Mouse (Mus musculus) liver, embryonic 13.5 days (tissue): Measurements from ENCODE around the gene Lrrc8c. TPM values are rescaled to one million over a fixed set of nuclear protein-coding genes. Genes with fewer than 3 reads are reported as not detected.

Experiments used
- ATAC-seq: fragments of 200-750 bp; cut with Nextera tagmentation; 2 replicates; pipeline ENCODE4 v1.8.0; 2017; ENCODE audit warnings: low read depth, mild to moderate bottlenecking, moderate number of reproducible peaks, moderate library complexity
- DNase-seq: peaks from one replicate; pipeline ENCODE4 v3.0.0; 2022
- H3K27ac ChIP-seq: fragments of 300-500 bp; sonication (generic); 2 replicates; pipeline ENCODE4 v1.5.1; 2015; ENCODE audit warnings: moderate library complexity, mild to moderate bottlenecking, inconsistent platforms
- H3K27me3 ChIP-seq: fragments of 300-500 bp; sonication (generic); 2 replicates; pipeline ENCODE4 v1.6.1; 2015; ENCODE audit warnings: mild to moderate bottlenecking, inconsistent platforms
- H3K36me3 ChIP-seq: fragments of 300-500 bp; sonication (generic); 2 replicates; pipeline ENCODE4 v1.6.1; 2015; ENCODE audit warnings: mild to moderate bottlenecking, inconsistent platforms
- H3K4me1 ChIP-seq: fragments of 300-500 bp; sonication (generic); replicated peaks from 2 replicates; pipeline ENCODE4 v1.6.1; 2015; ENCODE audit warnings: inconsistent platforms
- H3K4me2 ChIP-seq: fragments of 300-500 bp; sonication (generic); 2 replicates; pipeline ENCODE4 v1.6.1; 2015; ENCODE audit warnings: inconsistent platforms, mild to moderate bottlenecking, moderate library complexity
- H3K4me3 ChIP-seq: fragments of 300-500 bp; sonication (generic); replicated peaks from 2 replicates; pipeline ENCODE4 v1.5.1; 2015; ENCODE audit warnings: mild to moderate bottlenecking, inconsistent platforms
- H3K9ac ChIP-seq: fragments of 300-500 bp; sonication (generic); 2 replicates; pipeline ENCODE4 v1.6.1; 2015; ENCODE audit warnings: mild to moderate bottlenecking, inconsistent platforms
- H3K9me3 ChIP-seq: fragments of 300-500 bp; sonication (generic); replicated peaks from 2 replicates; pipeline ENCODE4 v1.6.1; 2016; ENCODE audit warnings: inconsistent platforms
- WGBS: fragments of 180-500 bp; shearing (Covaris S2); methylation state at CpG from one replicate; pipeline ENCODE4 v1.1.7; 2015; ENCODE audit not compliant: insufficient replicate concordance; 5-methylcytosine and 5-hydroxymethylcytosine counted together
- polyA plus RNA-seq: library from polyadenylated mRNA; unstranded; fragments of >200 nt; fragmentation: Nextera tagmentation; extraction: Ambion mirVana; gene quantifications from 2 replicates; pipeline ENCODE4 v1.2.1, GENCODE M21; 2015

The Lrrc8c gene
- polyA plus RNA-seq, 1 experiment from 2014 or later = 17.5 TPM

GRCm38 (mm10) chr5:105527477-105528331, 8.5 kb downstream of the Lrrc8c start:
- Histone ChIP-seq H3K9me3 (no peaks in the 10 kb centered on the region), H3K27me3 (no peaks in the 10 kb centered on the region), H3K36me3 (peaks cover 37% of the 10 kb centered on the region), H3K27ac (peak overlapping the region; percentile 84), H3K4me3 (peak overlapping the region; percentile 27), H3K4me2 (peak overlapping the region; percentile 55), H3K9ac (peak overlapping the region; percentile 42), H3K4me1 (peaks cover 77% of the 10 kb centered on the region)
- ATAC-seq (peak; percentile 82), DNase-seq (peak; percentile 50)
- WGBS = 41% methylated on average over 23 of the region's 23 CpGs

GRCm38 (mm10) chr5:105530576-105530975, 11.4 kb downstream of the Lrrc8c start:
- no peak for ATAC-seq
- Histone ChIP-seq H3K4me2 (no peak overlapping the region), H3K9me3 (no peaks in the 10 kb centered on the region), H3K9ac (no peak overlapping the region), H3K4me3 (no peak overlapping the region), H3K36me3 (peaks cover 28% of the 10 kb centered on the region), H3K27me3 (no peaks in the 10 kb centered on the region), H3K4me1 (peaks cover 56% of the 10 kb centered on the region), H3K27ac (no peak overlapping the region)
- no peak for DNase-seq
- 80% methylated on average over 6 of the region's 6 CpGs for WGBS

- WGBS = 88% methylated on average over 3 of the region's 3 CpGs
- no peak for DNase-seq
- Histone ChIP-seq H3K4me3 (no peak overlapping the region), H3K9ac (no peak overlapping the region), H3K27ac (no peak overlapping the region), H3K36me3 (peaks cover 49% of the 10 kb centered on the region), H3K4me2 (no peak overlapping the region), H3K4me1 (peaks cover 25% of the 10 kb centered on the region), H3K27me3 (no peaks in the 10 kb centered on the region), H3K9me3 (no peaks in the 10 kb centered on the region)
- peak; percentile 61 for ATAC-seq
These were observed 16.0 kb downstream of the Lrrc8c start for GRCm38 (mm10) chr5:105535186-105535585.

GRCm38 (mm10) chr5:105536172-105536571, 17.0 kb downstream of the Lrrc8c start:
- 76% methylated on average over 2 of the region's 2 CpGs for WGBS
- peaks cover 54% of the 10 kb centered on the region for H3K36me3 ChIP-seq
- no peak for ATAC-seq

GRCm38 (mm10) chr5:105537101-105537723, 18.0 kb downstream of the Lrrc8c start:
- ATAC-seq (no peak), DNase-seq (no peak)
- Histone ChIP-seq H3K27ac (no peak overlapping the region), H3K4me3 (no peak overlapping the region), H3K9me3 (no peaks in the 10 kb centered on the region), H3K4me1 (peaks cover 17% of the 10 kb centered on the region), H3K9ac (no peak overlapping the region), H3K4me2 (no peak overlapping the region), H3K36me3 (peaks cover 53% of the 10 kb centered on the region), H3K27me3 (no peaks in the 10 kb centered on the region)
- 82% methylated on average over 11 of the region's 11 CpGs for WGBS

More at GRCm38 (mm10) chr5:105536172-105536571, 17.0 kb downstream of the Lrrc8c start:
- Histone ChIP-seq H3K27ac (no peak overlapping the region), H3K4me2 (no peak overlapping the region), H3K4me1 (peaks cover 21% of the 10 kb centered on the region), H3K9me3 (no peaks in the 10 kb centered on the region), H3K27me3 (no peaks in the 10 kb centered on the region), H3K4me3 (no peak overlapping the region), H3K9ac (no peak overlapping the region)
- no peak for DNase-seq

GRCm38 (mm10) chr5:105541051-105541450, 21.9 kb downstream of the Lrrc8c start:
- H3K27me3 ChIP-seq = no peaks in the 10 kb centered on the region
- H3K9me3 ChIP-seq = no peaks in the 10 kb centered on the region
- H3K9ac ChIP-seq = no peak overlapping the region
- peaks cover 63% of the 10 kb centered on the region for H3K36me3 ChIP-seq
- H3K4me2 ChIP-seq = no peak overlapping the region
- no peak overlapping the region for H3K4me3 ChIP-seq
- WGBS = 79% methylated on average over 7 of the region's 7 CpGs
- ATAC-seq = no peak
- no peak overlapping the region for H3K27ac ChIP-seq
- 0 out of 2 replicates have a peak, but pooled peaks cover 9% of the 10 kb centered on the region for H3K4me1 ChIP-seq
- no peak for DNase-seq

GRCm38 (mm10) chr5:105545126-105545525, 25.9 kb downstream of the Lrrc8c start:
- Histone ChIP-seq H3K36me3 (peaks cover 41% of the 10 kb centered on the region), H3K4me3 (no peak overlapping the region), H3K9me3 (no peaks in the 10 kb centered on the region), H3K27me3 (no peaks in the 10 kb centered on the region), H3K27ac (no peak overlapping the region), H3K4me2 (no peak overlapping the region), H3K9ac (no peak overlapping the region), H3K4me1 (no peaks in the 10 kb centered on the region; the same call in 1 of the 2 replicates)
- no peak for ATAC-seq
- WGBS = 56% methylated on average over 3 of the region's 3 CpGs
- DNase-seq = no peak

- Histone ChIP-seq H3K9ac (no peak overlapping the region), H3K4me2 (no peak overlapping the region), H3K4me3 (no peak overlapping the region), H3K9me3 (no peaks in the 10 kb centered on the region), H3K36me3 (peaks cover 35% of the 10 kb centered on the region), H3K4me1 (peaks cover 2% of the 10 kb centered on the region; the same call in 1 of the 2 replicates), H3K27ac (no peak overlapping the region), H3K27me3 (no peaks in the 10 kb centered on the region)
- ATAC-seq (no peak), DNase-seq (no peak)
- WGBS = 81% methylated on average over 4 of the region's 4 CpGs
These were observed 27.9 kb downstream of the Lrrc8c start for GRCm38 (mm10) chr5:105547115-105547514.

- DNase-seq = no peak
- H3K9ac ChIP-seq = no peak overlapping the region
- H3K9me3 ChIP-seq = no peaks in the 10 kb centered on the region
- peaks cover 29% of the 10 kb centered on the region for H3K36me3 ChIP-seq
- H3K4me2 ChIP-seq = no peak overlapping the region
- 32% methylated on average over 1 of the region's 1 CpGs for WGBS
- H3K27me3 ChIP-seq = no peaks in the 10 kb centered on the region
- H3K4me1 ChIP-seq = peaks cover 2% of the 10 kb centered on the region; the same call in 1 of the 2 replicates
- no peak overlapping the region for H3K4me3 ChIP-seq
- ATAC-seq = no peak
- peak overlapping the region; percentile 26; the same call in 1 of the 2 replicates for H3K27ac ChIP-seq
These were observed 32.6 kb downstream of the Lrrc8c start for GRCm38 (mm10) chr5:105551808-105552207.

- 78% methylated on average over 6 of the region's 6 CpGs for WGBS
- Histone ChIP-seq H3K36me3 (peaks cover 44% of the 10 kb centered on the region), H3K4me3 (no peak overlapping the region), H3K9me3 (peaks cover 4% of the 10 kb centered on the region; the same call in 1 of the 2 replicates), H3K27me3 (no peaks in the 10 kb centered on the region), H3K27ac (no peak overlapping the region), H3K9ac (no peak overlapping the region), H3K4me1 (peaks cover 5% of the 10 kb centered on the region; the same call in 1 of the 2 replicates), H3K4me2 (no peak overlapping the region)
- ATAC-seq = no peak
- no peak for DNase-seq
These were observed 37.1 kb downstream of the Lrrc8c start for GRCm38 (mm10) chr5:105556291-105556690.

- no peak for ATAC-seq
- Histone ChIP-seq H3K4me3 (no peak overlapping the region), H3K36me3 (peaks cover 37% of the 10 kb centered on the region), H3K27me3 (no peaks in the 10 kb centered on the region), H3K4me2 (no peak overlapping the region), H3K9ac (no peak overlapping the region), H3K9me3 (peaks cover 4% of the 10 kb centered on the region; the same call in 1 of the 2 replicates), H3K27ac (no peak overlapping the region), H3K4me1 (peaks cover 4% of the 10 kb centered on the region; the same call in 1 of the 2 replicates)
- DNase-seq = no peak
- WGBS = 87% methylated on average over 3 of the region's 3 CpGs
These were observed 38.2 kb downstream of the Lrrc8c start for GRCm38 (mm10) chr5:105557346-105557745.
